Mouse (Mus musculus) bone marrow macrophage, adult 2 months (primary cell): ENCODE measurements at regions not wholly inside any gene's neighbourhood (a gene's known extent, or its start where the extent isn't known, plus 50 kb on each side); places are given as distances from the start of the nearest gene placed in this dataset.

Experiments used
- CTCF ChIP-seq: IDR thresholded peaks from 2 replicates; pipeline ENCODE4 v1.5.1; 2012; ENCODE audit warnings: low read depth, mild to moderate bottlenecking, low read length, moderate library complexity
- POLR2A ChIP-seq: IDR thresholded peaks from 2 replicates; pipeline ENCODE4 v1.6.1; 2012; ENCODE audit warnings: mild to moderate bottlenecking, low read depth, low read length, borderline replicate concordance

DNA sequence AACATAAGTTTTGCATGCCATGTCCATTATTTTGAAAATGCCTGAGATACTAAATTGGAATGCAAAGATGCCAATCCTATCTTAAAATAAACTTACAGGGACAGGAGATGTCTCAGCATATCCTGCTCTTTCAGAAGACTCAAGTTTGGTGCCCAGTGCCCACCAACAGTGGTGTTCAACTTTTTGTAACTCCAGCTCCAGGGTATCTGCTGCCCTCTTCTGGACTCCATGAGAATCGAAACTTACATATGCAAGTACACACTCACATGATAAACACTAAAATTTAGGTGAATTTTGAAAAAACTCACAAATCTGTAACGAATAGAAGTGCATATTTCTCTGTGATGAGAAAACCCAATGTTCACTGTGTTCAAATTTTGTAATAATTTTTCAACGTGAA is 255.9 kb upstream of the Pitrm1 start:
- TF ChIP-seq POLR2A (no peak), CTCF (no peak)
